Mouse (Mus musculus): ENCODE results near the gene Lysmd1. TPM values are rescaled to one million over a fixed set of nuclear protein-coding genes. Genes with fewer than 3 reads are reported as not detected.

Gene Lysmd1
- total and polyA plus RNA-seq, 2 experiments: 6.1 to 7.0 TPM

GRCm38 (mm10) chr3:95142617-95143011, 8.7 kb downstream of the Lysmd1 start:
- no peaks in the 10 kb centered on the region for H3K79me2 ChIP-seq (ENCODE audit: control insufficient read depth, insufficient read depth, low read length)
- H3K9ac ChIP-seq (ENCODE audit: low read depth, low read length): no peak overlapping the region
- no peaks in the 10 kb centered on the region for H3K36me3 ChIP-seq (ENCODE audit: control insufficient read depth, insufficient read depth, low read length)
- H3K27ac ChIP-seq (replicated peaks; ENCODE audit: insufficient read depth, low read depth, low read length): no peak overlapping the region
- WGBS: 5% methylated on average over 5 of the region's 5 CpGs
- no peaks in the 10 kb centered on the region for H3K27me3 ChIP-seq (ENCODE audit: control insufficient read depth, insufficient read depth, low read length)
- TF ChIP-seq CTCF (IDR thresholded peaks at IDR 0.05; ENCODE audit: low read depth, low read length): peak; percentile 99
- no peak for TF ChIP-seq POLR2A (IDR thresholded peaks at IDR 0.05; ENCODE audit: extremely low read depth, insufficient read depth, low read length)
- peak; percentile 69 for DNase-seq (ENCODE audit: extremely low read depth, low read depth, low spot score)
- H3K4me3 ChIP-seq (ENCODE audit: insufficient read depth, low read depth, low read length): no peak overlapping the region
- peaks cover 6% of the 10 kb centered on the region; the same call in 1 of the 2 replicates for H3K4me1 ChIP-seq (ENCODE audit: control insufficient read depth, insufficient read depth, low read length)

GRCm38 (mm10) chr3:95147924-95148323, 14.0 kb downstream of the Lysmd1 start:
- TF ChIP-seq CTCF (IDR thresholded peaks at IDR 0.05; ENCODE audit: low read depth, low read length) (no peak), POLR2A (IDR thresholded peaks at IDR 0.05; ENCODE audit: extremely low read depth, insufficient read depth, low read length) (no peak)
- no peak overlapping the region for H3K4me3 ChIP-seq (ENCODE audit: insufficient read depth, low read depth, low read length)
- H3K4me1 ChIP-seq (ENCODE audit: control insufficient read depth, insufficient read depth, low read length): no peaks in the 10 kb centered on the region
- H3K9ac ChIP-seq (ENCODE audit: low read depth, low read length): no peak overlapping the region
- WGBS: 71% methylated on average over 3 of the region's 3 CpGs
- no peak overlapping the region for H3K27ac ChIP-seq (replicated peaks; ENCODE audit: insufficient read depth, low read depth, low read length)
- no peaks in the 10 kb centered on the region for H3K79me2 ChIP-seq (ENCODE audit: control insufficient read depth, insufficient read depth, low read length)
- no peak for DNase-seq (ENCODE audit: extremely low read depth, low read depth, low spot score)
- no peaks in the 10 kb centered on the region for H3K27me3 ChIP-seq (ENCODE audit: control insufficient read depth, insufficient read depth, low read length)
- no peaks in the 10 kb centered on the region for H3K36me3 ChIP-seq (ENCODE audit: control insufficient read depth, insufficient read depth, low read length)

- Histone ChIP-seq H3K36me3 (ENCODE audit: control insufficient read depth, insufficient read depth, low read length) (no peaks in the 10 kb centered on the region), H3K27me3 (ENCODE audit: control insufficient read depth, insufficient read depth, low read length) (no peaks in the 10 kb centered on the region), H3K9ac (ENCODE audit: low read depth, low read length) (no peak overlapping the region), H3K27ac (replicated peaks; ENCODE audit: insufficient read depth, low read depth, low read length) (no peak overlapping the region), H3K4me3 (ENCODE audit: insufficient read depth, low read depth, low read length) (no peak overlapping the region), H3K4me1 (ENCODE audit: control insufficient read depth, insufficient read depth, low read length) (no peaks in the 10 kb centered on the region), H3K79me2 (ENCODE audit: control insufficient read depth, insufficient read depth, low read length) (no peaks in the 10 kb centered on the region)
- DNase-seq (ENCODE audit: extremely low read depth, low read depth, low spot score): peak; percentile 24
- TF ChIP-seq POLR2A (IDR thresholded peaks at IDR 0.05; ENCODE audit: extremely low read depth, insufficient read depth, low read length): no peak
- TF ChIP-seq CTCF (IDR thresholded peaks at IDR 0.05; ENCODE audit: low read depth, low read length): peak; percentile 57
- 46% methylated on average over 4 of the region's 4 CpGs for WGBS
Observed at GRCm38 (mm10) chr3:95153874-95154273, 20.0 kb downstream of the Lysmd1 start.

GRCm38 (mm10) chr3:95159511-95159986, 25.7 kb downstream of the Lysmd1 start:
- WGBS: 51% methylated on average over 8 of the region's 8 CpGs
- Histone ChIP-seq H3K79me2 (ENCODE audit: control insufficient read depth, insufficient read depth, low read length) (no peaks in the 10 kb centered on the region), H3K9ac (ENCODE audit: low read depth, low read length) (peak overlapping the region; percentile 33; the same call in 1 of the 2 replicates), H3K4me1 (ENCODE audit: control insufficient read depth, insufficient read depth, low read length) (peaks cover 3% of the 10 kb centered on the region), H3K36me3 (ENCODE audit: control insufficient read depth, insufficient read depth, low read length) (no peaks in the 10 kb centered on the region), H3K27me3 (ENCODE audit: control insufficient read depth, insufficient read depth, low read length) (peaks cover 5% of the 10 kb centered on the region; the same call in 1 of the 2 replicates), H3K27ac (replicated peaks; ENCODE audit: insufficient read depth, low read depth, low read length) (no peak overlapping the region), H3K4me3 (ENCODE audit: insufficient read depth, low read depth, low read length) (peak overlapping the region; percentile 51)
- TF ChIP-seq POLR2A (IDR thresholded peaks at IDR 0.05; ENCODE audit: extremely low read depth, insufficient read depth, low read length) (no peak), CTCF (IDR thresholded peaks at IDR 0.05; ENCODE audit: low read depth, low read length) (no peak)
- no peak for DNase-seq (ENCODE audit: extremely low read depth, low read depth, low spot score)

GRCm38 (mm10) chr3:95159987-95160963, 26.4 kb downstream of the Lysmd1 start, which contains the start of gene Sema6c:
Gene Sema6c, plus strand, starts transcription at chr3:95160457.
- no peaks in the 10 kb centered on the region for H3K36me3 ChIP-seq (ENCODE audit: control insufficient read depth, insufficient read depth, low read length)
- TF ChIP-seq CTCF (IDR thresholded peaks at IDR 0.05; ENCODE audit: low read depth, low read length) (no peak), POLR2A (IDR thresholded peaks at IDR 0.05; ENCODE audit: extremely low read depth, insufficient read depth, low read length) (0 out of 2 replicates have a peak, but pooled peaks have one; percentile 5)
- peak within 1 kb of the TSS; percentile 63 for H3K4me3 ChIP-seq (ENCODE audit: insufficient read depth, low read depth, low read length)
- H3K4me1 ChIP-seq (ENCODE audit: control insufficient read depth, insufficient read depth, low read length): peaks cover 3% of the 10 kb centered on the region
- peaks cover 5% of the 10 kb centered on the region; the same call in 1 of the 2 replicates for H3K27me3 ChIP-seq (ENCODE audit: control insufficient read depth, insufficient read depth, low read length)
- no peak within 1 kb of the TSS for H3K27ac ChIP-seq (replicated peaks; ENCODE audit: insufficient read depth, low read depth, low read length)
- no peaks in the 10 kb centered on the region for H3K79me2 ChIP-seq (ENCODE audit: control insufficient read depth, insufficient read depth, low read length)
- peak; percentile 74 for DNase-seq (ENCODE audit: extremely low read depth, low read depth, low spot score)
- peak within 1 kb of the TSS; percentile 46 for H3K9ac ChIP-seq (ENCODE audit: low read depth, low read length)
- WGBS: under 1% methylated on average over 66 of the region's 66 CpGs
